Comparison of ENCODE assay signal across 13 mouse cellular contexts in the genomic region with DNA sequence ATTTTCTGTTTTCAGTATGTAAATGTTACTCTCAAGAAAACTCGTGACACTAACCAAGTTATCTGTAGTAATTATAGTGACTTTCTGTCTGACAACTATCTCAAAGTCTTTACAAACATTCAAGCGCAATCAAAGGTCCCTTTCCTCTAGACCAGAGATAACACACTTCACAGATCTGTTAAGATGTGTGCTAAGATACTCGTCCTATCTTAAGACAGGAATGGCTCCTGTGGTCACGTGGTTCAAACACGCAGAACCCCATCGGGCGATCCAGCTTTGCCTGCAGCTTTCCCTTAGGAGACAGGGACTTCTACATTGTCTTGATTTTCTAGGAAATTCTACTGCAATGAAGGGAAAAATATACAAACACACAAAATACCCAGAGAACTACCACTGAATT. TPM values are rescaled to one million over a fixed set of nuclear protein-coding genes. Genes with fewer than 3 reads are reported as not detected.
DNase-seq lines count a peak whose midpoint lies in the region; ATAC-seq and TF ChIP-seq lines count a peak whose summit lies in the region.
"Had no signal": no experiment of that assay in that cellular context is flagged by ENCODE, and none has a peak within 500 bp of the region (broad histone marks: within the 10 kb centered on the region; RNA-seq: fewer than 3 reads in every experiment).

No protein-coding gene starts in this region.

- no peak for TF ChIP-seq POLR2A in myocyte (IDR thresholded peaks at IDR 0.05; ENCODE audit: insufficient read length, low read depth)

- no peak overlapping the region for H3K27ac ChIP-seq in forebrain, embryonic 12.5 days
- no peak overlapping the region for H3K27ac ChIP-seq in forebrain, embryonic 16.5 days (ENCODE audit: low read length)
- no peak overlapping the region for H3K27ac ChIP-seq in limb, embryonic 12.5 days
- no peak overlapping the region for H3K27ac ChIP-seq in limb, embryonic 10.5 days
- H3K27ac ChIP-seq in intestine, postnatal 0 days (ENCODE audit: low read depth, low read length) = no peak overlapping the region

- no peak overlapping the region for H3ac ChIP-seq in myocyte (ENCODE audit: control insufficient read depth, insufficient read length)

- H3K79me2 ChIP-seq in myocyte (ENCODE audit: control insufficient read depth, insufficient read depth) = peaks cover 73% of the 10 kb centered on the region

- no peak for DNase-seq in limb, embryonic 10.5 days (ENCODE audit: low spot score)
- no peak for DNase-seq in thymus, adult 18-20 months
- no peak for DNase-seq in c-Kit-positive CD71-positive TER-119-positive erythroid progenitor cells, embryonic 14.5 days (ENCODE audit: low spot score)
- DNase-seq: kidney, adult 18-20 months; layer of hippocampus, adult 9-11 months; lung, embryonic 14.5 days; retina, postnatal 1 day had no signal

- peaks cover 36% of the 10 kb centered on the region for H3K4me1 ChIP-seq in forebrain, embryonic 12.5 days
- peaks cover 32% of the 10 kb centered on the region for H3K4me1 ChIP-seq in forebrain, embryonic 16.5 days (replicated peaks; ENCODE audit: control insufficient read depth, insufficient read depth, low read length)
- H3K4me1 ChIP-seq in limb, embryonic 12.5 days (replicated peaks) = peaks cover 19% of the 10 kb centered on the region
- H3K4me1 ChIP-seq in limb, embryonic 10.5 days = peaks cover 19% of the 10 kb centered on the region
- 0 out of 2 replicates have a peak, but pooled peaks cover 5% of the 10 kb centered on the region for H3K4me1 ChIP-seq in intestine, postnatal 0 days (replicated peaks; ENCODE audit: control insufficient read depth, insufficient read depth, low read length)

- ATAC-seq in forebrain, embryonic 12.5 days (ENCODE audit: low FRiP score) = no peak
- ATAC-seq in forebrain, embryonic 16.5 days = no peak
- no peak for ATAC-seq in limb, embryonic 12.5 days (ENCODE audit: insufficient number of reproducible peaks, insufficient read depth, low FRiP score, low TSS enrichment, low read depth)
- ATAC-seq in intestine, postnatal 0 days = no peak
- ATAC-seq: Patski had no signal

- no peaks in the 10 kb centered on the region for H3K9me3 ChIP-seq in forebrain, embryonic 12.5 days
- no peaks in the 10 kb centered on the region for H3K9me3 ChIP-seq in forebrain, embryonic 16.5 days (ENCODE audit: control insufficient read depth, low read length)
- H3K9me3 ChIP-seq in limb, embryonic 12.5 days = no peaks in the 10 kb centered on the region
- H3K9me3 ChIP-seq in limb, embryonic 10.5 days (replicated peaks) = no peaks in the 10 kb centered on the region
- H3K9me3 ChIP-seq in intestine, postnatal 0 days (ENCODE audit: control insufficient read depth) = no peaks in the 10 kb centered on the region

- H3K4me2 ChIP-seq in forebrain, embryonic 12.5 days = 0 out of 2 replicates have a peak overlapping the region, but pooled peaks have one; percentile 8
- H3K4me2 ChIP-seq in forebrain, embryonic 16.5 days (ENCODE audit: low read length) = no peak overlapping the region
- 0 out of 2 replicates have a peak overlapping the region, but pooled peaks have one; percentile 69 for H3K4me2 ChIP-seq in limb, embryonic 12.5 days
- H3K4me2 ChIP-seq in intestine, postnatal 0 days (replicated peaks; ENCODE audit: low read depth) = peak overlapping the region; percentile 75
- H3K4me2 ChIP-seq in myocyte (ENCODE audit: low read depth) = peak overlapping the region; percentile 99

- H3K27me3 ChIP-seq in forebrain, embryonic 12.5 days = no peaks in the 10 kb centered on the region
- no peaks in the 10 kb centered on the region for H3K27me3 ChIP-seq in forebrain, embryonic 16.5 days (replicated peaks; ENCODE audit: control insufficient read depth, insufficient read depth, low read length)
- H3K27me3 ChIP-seq in limb, embryonic 12.5 days = no peaks in the 10 kb centered on the region
- no peaks in the 10 kb centered on the region for H3K27me3 ChIP-seq in limb, embryonic 10.5 days (ENCODE audit: low read depth, poor library complexity, severe bottlenecking)
- no peaks in the 10 kb centered on the region for H3K27me3 ChIP-seq in intestine, postnatal 0 days (replicated peaks; ENCODE audit: control insufficient read depth, insufficient read depth, low read length)
- no peaks in the 10 kb centered on the region for H3K27me3 ChIP-seq in myocyte (ENCODE audit: control insufficient read depth, insufficient read depth, insufficient read length)
- H3K27me3 ChIP-seq: Patski had no signal

- TF ChIP-seq CTCF in intestine, postnatal 0 days (IDR thresholded peaks at IDR 0.05; ENCODE audit: low read depth) = no peak

- no peak overlapping the region for H3K9ac ChIP-seq in forebrain, embryonic 12.5 days
- no peak overlapping the region for H3K9ac ChIP-seq in forebrain, embryonic 16.5 days (replicated peaks; ENCODE audit: low read depth, low read length)
- no peak overlapping the region for H3K9ac ChIP-seq in limb, embryonic 12.5 days (replicated peaks)
- H3K9ac ChIP-seq in intestine, postnatal 0 days (ENCODE audit: low read depth, low read length) = no peak overlapping the region
- H3K9ac ChIP-seq: lung, embryonic 14.5 days had no signal

- no peak overlapping the region for H3K4me3 ChIP-seq in forebrain, embryonic 12.5 days (replicated peaks)
- H3K4me3 ChIP-seq in forebrain, embryonic 16.5 days (replicated peaks; ENCODE audit: low read length) = no peak overlapping the region
- H3K4me3 ChIP-seq in limb, embryonic 12.5 days (replicated peaks) = no peak overlapping the region
- no peak overlapping the region for H3K4me3 ChIP-seq in limb, embryonic 10.5 days
- 0 out of 2 replicates have a peak overlapping the region, but pooled peaks have one; percentile 7 for H3K4me3 ChIP-seq in intestine, postnatal 0 days (ENCODE audit: low read depth, low read length)
- no peak overlapping the region for H3K4me3 ChIP-seq in myocyte

- 85% methylated on average over 7 of the region's 7 CpGs for WGBS in forebrain, embryonic 12.5 days
- WGBS in forebrain, embryonic 16.5 days = 89% methylated on average over 7 of the region's 7 CpGs
- WGBS in limb, embryonic 12.5 days = 83% methylated on average over 7 of the region's 7 CpGs
- WGBS in limb, embryonic 10.5 days = 85% methylated on average over 7 of the region's 7 CpGs
- WGBS in intestine, postnatal 0 days = 36% methylated on average over 7 of the region's 7 CpGs

- H3K36me3 ChIP-seq in forebrain, embryonic 12.5 days (replicated peaks) = no peaks in the 10 kb centered on the region
- no peaks in the 10 kb centered on the region for H3K36me3 ChIP-seq in forebrain, embryonic 16.5 days (ENCODE audit: control insufficient read depth, insufficient read depth)
- no peaks in the 10 kb centered on the region for H3K36me3 ChIP-seq in limb, embryonic 12.5 days
- H3K36me3 ChIP-seq in limb, embryonic 10.5 days = no peaks in the 10 kb centered on the region
- no peaks in the 10 kb centered on the region; the same call in 1 of the 2 replicates for H3K36me3 ChIP-seq in intestine, postnatal 0 days (ENCODE audit: control insufficient read depth, insufficient read depth)
- H3K36me3 ChIP-seq in myocyte (ENCODE audit: control insufficient read depth, insufficient read depth) = no peaks in the 10 kb centered on the region

TF ChIP-seq in myocyte, 11 proteins besides CTCF, POLR2A, EP300 and RAD21:
- TF ChIP-seq TCF12 (IDR thresholded peaks at IDR 0.05; ENCODE audit: insufficient read depth, poor library complexity, severe bottlenecking) (no peak), USF1 (IDR thresholded peaks at IDR 0.05; ENCODE audit: low read depth) (no peak), CEBPB (IDR thresholded peaks at IDR 0.05; ENCODE audit: insufficient read depth, poor library complexity, severe bottlenecking) (no peak), E2F4 (IDR thresholded peaks at IDR 0.05; ENCODE audit: insufficient read depth) (no peak), SRF (IDR thresholded peaks at IDR 0.05; ENCODE audit: control insufficient read depth, insufficient read length, low read depth) (no peak), MYOD1 (IDR thresholded peaks at IDR 0.05; ENCODE audit: control insufficient read depth in 1 of 3, insufficient read length in 2 of 3, low read depth in 2 of 3) (no peak), POLR2AphosphoS2 (IDR thresholded peaks at IDR 0.05; ENCODE audit: insufficient read length, low read depth) (no peak), MYOG (IDR thresholded peaks at IDR 0.05; ENCODE audit: control insufficient read depth in 1 of 3, insufficient read depth in 1 of 3, insufficient read length in 2 of 3, low read depth in 2 of 3) (no peak), REST (IDR thresholded peaks at IDR 0.05; ENCODE audit: insufficient read depth, insufficient read length) (no peak), TCF3 (IDR thresholded peaks at IDR 0.05; ENCODE audit: insufficient read length, low read depth) (no peak), MAX (IDR thresholded peaks at IDR 0.05; ENCODE audit: low read depth) (no peak)

RNA-seq across cellular contexts. Expression of a gene that starts 6.9 kb away (rescaled TPM):
- polyA plus RNA-seq in forebrain, embryonic 12.5 days (2016; fragmentation: Nextera tagmentation; extraction: Ambion mirVana) = 19.6 and 20.4 TPM in 2 replicates
- polyA plus RNA-seq in forebrain, embryonic 16.5 days (2015; fragmentation: Nextera tagmentation; extraction: Ambion mirVana) = 14.2 and 14.4 TPM in 2 replicates
- 15.6 and 17.4 TPM in 2 replicates for polyA plus RNA-seq in limb, embryonic 12.5 days (2016; fragmentation: Nextera tagmentation; extraction: Ambion mirVana)
- polyA plus RNA-seq in limb, embryonic 10.5 days (2016; fragmentation: Nextera tagmentation; extraction: Ambion mirVana) = 13.4 and 13.8 TPM in 2 replicates
- polyA plus RNA-seq in intestine, postnatal 0 days (2015; fragmentation: Nextera tagmentation; extraction: Ambion mirVana) = 10.6 TPM in 2 replicates
- 12.2 TPM for polyA plus RNA-seq in myocyte (2012; fragmentation: generic; extraction: Trizol)
